Mouse (Mus musculus): ENCODE data around the gene Mpo.

The Mpo gene

DNA sequence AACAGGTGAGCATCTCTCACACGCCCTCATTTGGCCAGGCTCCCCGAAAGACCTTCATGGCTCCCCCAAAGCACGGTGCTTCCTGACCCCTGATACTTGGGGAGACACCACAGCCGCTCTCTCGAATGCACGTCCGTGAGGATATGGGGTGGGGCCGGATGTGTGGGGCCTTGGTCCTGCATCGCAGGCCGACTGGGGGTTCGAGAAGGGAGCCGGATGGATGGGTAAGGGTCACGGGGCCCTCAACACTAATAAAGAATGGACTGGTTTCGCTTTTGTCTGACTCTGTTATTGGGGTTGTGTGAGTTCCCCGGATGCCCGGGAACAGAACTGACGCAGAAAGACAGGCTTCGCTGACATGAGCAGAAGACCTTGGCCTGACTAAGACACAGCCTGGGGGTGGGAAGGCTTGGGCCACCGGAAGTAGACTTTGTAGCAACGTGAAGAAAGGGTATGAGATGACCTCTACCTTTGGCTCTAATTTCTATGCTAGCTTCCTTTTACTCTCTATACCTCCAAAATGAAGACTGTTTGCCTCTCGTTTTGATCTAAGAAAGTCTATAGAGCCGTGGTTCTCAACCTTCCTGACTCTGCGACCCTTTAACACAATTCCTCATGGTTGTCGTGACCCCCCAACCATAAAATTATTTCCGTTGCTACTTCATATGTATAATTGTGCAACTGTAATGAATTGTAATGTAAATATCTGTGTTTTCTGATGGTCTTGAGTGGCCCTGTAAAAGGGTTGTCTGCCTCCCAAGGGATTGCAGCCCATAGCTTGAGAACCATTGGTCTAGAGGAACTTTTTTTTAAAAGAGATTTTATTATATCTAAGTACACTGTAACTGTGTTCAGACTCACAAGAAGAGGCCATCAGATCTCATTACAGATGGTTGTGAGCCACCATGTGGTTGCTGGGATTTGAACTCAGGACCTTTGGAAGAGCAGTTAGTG is 36.1 kb upstream of the Mpo start:
- in situ Hi-C loops (cut with MboI, MseI), result loop anchor here in 1 of 2 experiments (10.0 kb wide), 1 partner anchor 1172 kb away; no protein-coding TSS in a partner anchor

DNA sequence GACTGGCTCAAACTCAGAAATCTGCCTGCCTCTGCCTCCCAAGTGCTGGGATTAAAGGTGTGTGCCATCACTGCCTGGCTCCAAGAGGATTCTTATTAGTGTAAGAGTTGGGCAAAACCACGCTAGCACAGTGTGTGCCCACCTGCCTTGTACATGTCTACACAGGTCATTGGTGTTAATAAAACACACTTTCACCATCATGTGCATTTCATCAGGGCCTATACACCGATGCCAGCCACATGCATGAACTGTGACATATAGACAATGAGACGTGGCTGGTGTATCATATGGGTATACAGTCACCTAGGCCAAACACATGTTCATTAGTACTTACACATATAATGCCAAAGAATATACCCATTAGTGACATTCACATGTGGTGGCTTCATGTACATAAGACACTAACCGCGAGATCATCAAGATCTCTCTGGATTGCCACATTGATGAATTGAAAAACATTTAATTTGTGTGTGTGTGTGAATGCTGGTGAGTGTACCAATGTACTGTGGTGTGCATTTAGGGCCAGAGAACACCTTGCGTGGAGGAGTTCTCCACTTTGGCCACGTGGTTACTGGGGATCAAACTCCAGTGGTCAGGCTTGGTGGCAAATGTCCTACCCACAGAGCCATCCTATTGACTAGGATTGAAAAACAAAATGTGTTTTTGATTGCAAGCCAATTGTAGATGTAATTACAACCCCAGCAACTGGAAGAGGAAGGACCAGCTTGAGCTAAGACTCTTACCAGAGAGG is 35.0 kb upstream of the Mpo start:
- in situ Hi-C loops (cut with MboI, MseI), result loop anchor here in 1 of 2 experiments (10.0 kb wide), 1 partner anchor 1174 kb away; no protein-coding TSS in a partner anchor

DNA sequence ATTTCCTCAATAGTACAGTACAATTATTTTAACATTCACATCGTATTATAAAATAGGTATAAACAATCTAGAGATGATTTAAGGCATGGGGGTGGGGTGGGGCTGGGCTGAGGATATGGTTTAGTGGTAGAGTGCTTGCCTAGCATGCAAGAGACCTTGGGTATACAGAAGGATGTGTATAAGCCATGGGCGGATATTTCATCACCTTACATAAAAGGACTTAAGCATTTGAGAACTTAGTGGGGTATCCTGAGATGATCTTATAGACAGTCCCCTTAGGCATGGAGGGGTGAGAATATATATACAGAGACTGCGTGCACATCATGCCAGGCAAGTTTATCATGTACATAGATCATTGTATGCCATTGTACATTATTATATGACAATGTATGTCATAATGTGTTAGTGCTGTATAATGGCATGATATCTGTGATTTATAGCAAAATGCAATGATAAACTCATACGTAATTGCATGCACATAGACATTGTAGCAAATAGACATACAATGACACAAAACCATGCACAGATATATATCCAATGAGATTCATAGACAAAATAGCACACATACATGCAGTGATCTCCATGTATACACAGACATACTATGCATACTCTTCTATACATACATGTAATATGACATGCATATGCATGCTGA is 34.3 kb upstream of the Mpo start:
- in situ Hi-C loops (cut with MboI, MseI), result loop anchor here in 1 of 2 experiments (10.0 kb wide), 1 partner anchor 1174 kb away; no protein-coding TSS in a partner anchor

DNA sequence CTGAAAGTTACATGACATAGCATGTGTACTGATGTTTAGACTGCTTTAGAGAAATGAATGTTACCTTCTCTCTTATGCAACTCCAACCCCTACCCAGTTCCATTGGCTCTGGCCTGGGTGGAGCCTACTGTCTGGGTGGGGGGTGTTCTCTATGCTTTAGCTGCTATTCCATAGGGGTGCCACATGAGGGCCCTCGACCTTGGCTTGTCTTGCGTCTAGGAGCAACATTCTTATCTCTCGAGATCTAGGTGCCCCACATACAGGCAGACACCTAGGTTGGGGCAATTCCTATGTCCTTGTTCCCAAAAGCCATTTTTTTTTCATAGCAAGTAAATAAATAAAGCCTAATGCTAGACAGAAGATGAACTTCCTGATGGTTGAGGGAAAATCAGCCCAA is 33.8 kb upstream of the Mpo start:
- in situ Hi-C loops (cut with MboI, MseI), result loop anchor here in 1 of 2 experiments (5.0 to 10.0 kb wide), 2 partner anchors 292 to 1175 kb away; no protein-coding TSS in a partner anchor

DNA sequence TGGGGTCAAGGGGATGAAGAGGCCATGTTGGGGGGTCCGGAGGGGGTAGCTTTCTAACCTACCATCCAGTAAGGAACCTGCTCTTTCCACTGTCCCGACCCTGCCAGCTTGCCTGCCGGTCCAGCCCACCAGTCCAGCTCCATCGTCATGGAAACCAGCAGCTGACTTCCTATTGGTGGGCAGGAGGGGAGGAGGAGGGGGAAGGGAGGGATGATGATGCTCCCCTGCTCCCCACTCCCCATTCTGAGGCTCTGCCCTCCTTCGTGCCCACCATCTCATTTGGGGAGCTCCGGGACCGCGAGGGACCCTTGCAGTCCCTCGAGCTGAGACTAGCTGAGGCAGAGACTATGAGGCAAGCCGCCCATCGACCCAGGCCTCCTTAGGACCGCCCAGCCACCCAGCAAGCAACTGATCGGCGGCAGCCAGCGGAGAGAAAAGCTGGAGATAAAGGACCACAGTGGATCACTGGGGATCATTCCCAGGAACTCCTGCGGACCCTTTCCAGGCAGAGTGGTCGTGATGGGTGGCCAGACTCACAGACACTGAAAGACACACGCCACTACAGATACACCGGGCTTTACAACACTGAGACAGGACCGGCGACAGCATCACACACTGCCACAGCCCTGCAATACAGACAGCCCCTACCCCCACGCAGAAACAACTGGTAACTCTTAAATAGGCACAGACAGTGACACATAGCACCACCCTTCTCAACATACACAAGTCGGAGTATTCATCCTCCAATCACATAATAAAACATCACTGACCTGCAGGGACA is 32.9 kb upstream of the Mpo start, which contains the start of gene Tspoap1:
Tspoap1 (plus strand) TSS at position 241 of the 781 bp plus-strand sequence.
- in situ Hi-C loops (cut with MboI, MseI), result loop anchor here in 1 of 2 experiments (5.0 kb wide), 1 partner anchor 293 kb away; no protein-coding TSS in a partner anchor

DNA sequence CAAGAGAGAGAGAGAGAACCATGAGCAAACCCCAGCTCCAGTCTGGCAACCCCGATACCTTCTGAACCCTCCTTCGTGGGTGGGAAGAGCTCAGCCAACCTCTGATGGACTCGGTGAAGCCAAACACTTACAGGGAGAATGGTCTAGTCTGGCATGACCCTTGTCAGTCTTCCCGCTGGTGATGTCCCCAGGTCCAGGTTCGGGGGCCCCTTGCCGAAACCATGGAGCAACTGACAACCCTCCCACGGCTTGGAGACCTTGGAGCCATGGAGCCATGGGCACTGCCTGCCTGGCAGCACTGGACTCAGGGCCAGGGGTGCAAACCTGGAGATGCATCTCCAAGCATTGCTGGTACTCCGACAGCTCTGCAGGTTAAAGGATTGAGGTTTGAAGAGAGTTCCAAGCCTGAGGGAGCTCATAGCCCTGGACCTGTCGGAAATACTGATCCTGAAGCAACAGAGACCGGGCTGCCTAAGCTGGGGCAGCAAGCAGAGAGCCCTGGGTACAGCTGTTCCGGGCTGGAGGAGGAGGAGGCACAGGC is 32.1 kb upstream of the Mpo start:
- in situ Hi-C loops (cut with MboI, MseI), result loop anchor here in 1 of 2 experiments (5.0 kb wide), 1 partner anchor 294 kb away; no protein-coding TSS in a partner anchor

DNA sequence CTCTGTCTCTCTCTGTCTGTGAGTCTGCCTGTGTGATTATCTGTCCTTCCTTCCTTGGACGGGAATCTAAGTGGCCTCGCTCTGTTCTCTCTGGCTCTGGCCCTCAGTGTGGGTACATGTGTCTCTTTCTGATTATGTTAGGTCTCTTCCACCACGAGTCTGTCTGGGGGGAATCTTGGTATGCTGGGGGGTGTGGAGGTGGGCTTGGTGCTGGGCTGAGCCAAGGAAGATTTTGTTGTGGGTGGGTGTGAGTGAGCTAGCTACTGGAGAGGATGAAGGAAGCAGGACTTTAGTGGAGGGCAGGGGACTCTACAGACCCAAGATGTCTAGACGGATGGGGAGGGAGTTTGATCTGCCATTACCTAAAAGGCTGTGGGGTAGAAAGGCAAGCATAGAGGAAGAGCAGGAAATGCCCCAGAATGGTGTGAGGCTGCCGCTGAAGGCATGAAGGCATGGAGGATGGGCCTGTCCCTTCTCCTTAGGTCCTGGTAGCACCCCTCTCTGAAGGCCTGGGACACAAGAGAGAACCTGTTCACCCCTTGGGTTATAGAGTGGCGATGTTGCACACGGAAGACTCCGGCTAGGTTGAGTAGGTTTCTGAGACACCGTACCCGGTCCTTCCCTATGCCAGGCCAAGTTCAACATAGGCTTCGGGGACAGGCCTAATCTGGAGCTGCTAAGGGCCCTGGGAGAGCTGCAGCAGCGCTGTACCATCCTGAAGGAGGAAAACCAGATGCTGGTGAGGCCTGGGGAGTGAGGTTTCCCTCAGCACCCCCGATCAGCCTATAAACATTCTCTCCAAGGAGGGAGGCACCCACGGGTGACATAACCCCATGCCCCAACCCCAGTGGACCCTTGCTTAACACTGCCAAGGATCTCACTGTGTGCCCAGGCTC is 31.3 kb upstream of the Mpo start:
- in situ Hi-C loops (cut with MboI, MseI), result loop anchor here in 1 of 2 experiments (5.0 kb wide), 1 partner anchor 295 kb away; no protein-coding TSS in a partner anchor

DNA sequence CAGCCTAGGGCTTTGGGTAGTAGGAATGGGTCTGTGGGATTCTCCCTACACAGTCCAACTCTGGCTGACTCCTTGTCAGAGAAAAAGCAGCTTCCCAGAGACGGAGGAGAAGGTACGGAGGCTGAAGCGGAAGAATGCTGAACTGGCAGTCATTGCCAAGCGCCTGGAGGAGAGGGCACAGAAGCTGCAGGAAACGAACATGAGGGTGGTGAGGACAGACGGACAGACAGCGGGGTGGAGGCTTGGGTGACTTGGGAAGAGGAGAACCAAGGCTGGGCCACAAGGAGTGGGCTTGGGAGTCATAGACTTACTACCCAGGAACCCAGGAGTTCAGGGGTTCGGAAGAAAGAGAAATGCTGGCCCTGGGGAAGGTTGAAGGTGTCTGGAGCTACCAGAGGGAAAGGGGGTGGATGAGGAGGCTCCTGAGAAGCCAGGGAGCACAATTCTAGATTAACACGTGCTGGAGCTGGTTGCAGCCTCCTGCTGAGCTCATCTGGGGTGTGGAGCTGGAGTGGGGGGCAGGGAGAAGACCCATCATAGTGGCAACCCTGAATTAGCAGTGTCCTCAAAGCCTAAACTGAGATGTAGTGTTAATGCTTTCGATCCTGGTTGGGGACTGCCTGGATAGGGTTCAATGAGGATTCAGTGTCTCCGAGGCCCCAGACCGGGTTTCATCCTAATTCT is 30.5 kb upstream of the Mpo start:
- in situ Hi-C loops (cut with MboI, MseI), result loop anchor here in 1 of 2 experiments (5.0 kb wide), 1 partner anchor 296 kb away; no protein-coding TSS in a partner anchor

DNA sequence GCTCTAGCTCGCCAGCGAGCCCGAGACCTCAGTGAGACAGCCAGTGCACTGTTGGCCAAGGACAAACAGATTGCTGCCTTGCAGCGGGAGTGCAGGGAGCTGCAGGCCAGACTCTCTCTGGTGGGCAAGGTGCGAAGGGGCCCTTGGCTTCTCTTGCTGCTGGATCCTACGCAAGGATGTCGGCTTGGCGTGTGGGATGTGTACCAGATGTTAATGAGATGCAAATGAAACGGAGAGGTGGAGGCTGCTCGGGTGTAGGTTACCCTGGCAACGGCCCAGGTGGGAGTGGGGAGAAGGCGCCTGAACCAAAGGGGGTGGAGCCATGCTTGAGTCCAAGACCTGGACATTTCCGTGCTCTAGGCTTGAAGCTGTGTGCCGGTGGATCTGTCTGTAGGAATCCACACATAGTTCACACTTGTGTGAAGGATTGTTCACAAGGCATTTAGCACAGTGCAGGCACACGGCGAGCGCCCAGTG is 29.8 kb upstream of the Mpo start:
- in situ Hi-C loops (cut with MboI, MseI), result loop anchor here in 1 of 2 experiments (5.0 kb wide), 1 partner anchor 296 kb away; no protein-coding TSS in a partner anchor

DNA sequence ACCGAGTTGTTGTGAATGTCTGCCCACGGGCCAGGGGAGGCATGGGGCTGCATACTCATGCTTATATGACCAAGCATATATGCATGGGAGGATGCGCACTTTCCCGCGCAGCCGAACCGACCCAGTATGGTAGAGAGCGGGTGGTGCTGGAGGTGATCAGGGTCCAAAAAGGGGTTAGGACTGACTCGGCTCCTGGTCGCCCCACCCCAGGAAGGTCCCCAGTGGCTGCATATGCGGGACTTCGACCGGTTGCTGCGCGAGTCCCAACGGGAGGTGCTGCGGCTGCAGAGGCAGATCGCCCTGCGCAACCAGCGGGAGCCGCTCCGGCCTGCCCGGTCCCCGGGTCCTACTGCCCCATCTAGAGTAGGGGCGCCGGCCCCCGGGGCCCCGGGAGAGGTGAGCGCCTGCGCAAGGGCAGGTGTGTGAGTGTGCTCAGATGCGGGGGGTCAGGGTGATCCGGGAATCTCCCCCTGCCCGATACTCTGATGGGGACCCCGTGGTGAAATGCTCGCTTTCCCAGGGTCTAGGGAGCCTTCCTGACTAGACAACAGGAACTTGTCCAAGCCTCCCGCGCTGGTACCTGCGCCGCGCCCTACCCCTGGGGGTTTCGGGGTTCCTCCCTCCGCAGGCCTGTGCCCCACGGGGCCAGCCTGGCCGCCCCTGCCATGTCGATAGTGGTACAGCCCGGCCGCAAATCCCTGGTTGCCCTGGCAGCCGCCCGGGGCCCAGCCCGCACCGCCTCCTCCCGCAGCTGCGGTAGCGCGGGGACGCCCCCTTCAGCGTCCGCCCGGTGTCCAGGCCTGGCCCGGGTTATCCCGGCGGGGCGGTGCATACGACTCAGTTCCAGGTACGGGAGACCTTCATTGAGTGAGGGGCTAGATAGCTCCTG is 29.1 kb upstream of the Mpo start:
- in situ Hi-C loops (cut with MboI, MseI), result loop anchor here in 1 of 2 experiments (5.0 kb wide), 1 partner anchor 297 kb away; no protein-coding TSS in a partner anchor

DNA sequence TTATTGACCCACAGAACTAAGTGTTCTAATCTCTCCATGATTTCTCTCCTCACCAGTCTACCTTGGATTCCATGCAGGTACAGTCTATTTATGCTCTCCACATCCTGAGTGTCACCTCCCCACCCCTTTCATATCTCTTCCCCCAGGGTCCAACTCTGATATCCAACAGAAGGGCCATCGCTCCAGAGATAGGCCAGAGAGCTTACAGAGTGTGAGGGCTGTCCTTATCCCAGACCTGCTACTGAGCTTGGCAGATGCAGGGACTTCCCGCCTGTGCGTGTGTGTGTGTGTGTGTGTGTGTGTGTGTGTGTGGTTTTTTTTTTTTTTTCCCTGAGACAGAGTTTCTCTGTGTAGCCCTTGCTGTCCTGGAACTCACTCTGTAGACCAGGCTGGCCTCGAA is 24.6 kb upstream of the Mpo start:
- in situ Hi-C loops (cut with MboI, MseI), result loop anchor here (5.0 kb wide), 2 partner anchors 41 to 106 kb away; partner anchors contain the start of gene Rnf43 (in 1 of the 2)

DNA sequence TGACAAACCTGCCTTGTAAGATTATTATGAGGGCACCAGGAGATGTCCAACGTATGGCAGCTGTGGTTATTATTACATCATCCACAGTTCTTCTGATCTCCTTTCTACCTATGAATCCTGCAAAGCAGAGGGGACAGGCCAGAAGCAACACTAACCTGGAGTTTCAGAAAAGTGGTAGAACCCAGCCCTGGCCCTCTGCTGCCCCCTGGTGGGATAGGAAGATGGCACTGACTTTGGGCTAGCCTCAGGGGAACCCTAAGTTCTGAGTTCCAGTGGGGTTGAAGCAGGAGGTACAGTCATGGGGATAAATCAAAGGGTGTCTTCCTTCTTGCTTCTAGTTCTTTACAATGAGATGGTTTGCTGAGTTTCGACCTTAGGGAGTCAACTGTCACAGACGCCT is 22.4 kb upstream of the Mpo start:
- in situ Hi-C loops (cut with MboI, MseI), result loop anchor here in 1 of 2 experiments (5.0 kb wide), 2 partner anchors 109 to 169 kb away; partner anchors contain the start of gene Rnf43

DNA sequence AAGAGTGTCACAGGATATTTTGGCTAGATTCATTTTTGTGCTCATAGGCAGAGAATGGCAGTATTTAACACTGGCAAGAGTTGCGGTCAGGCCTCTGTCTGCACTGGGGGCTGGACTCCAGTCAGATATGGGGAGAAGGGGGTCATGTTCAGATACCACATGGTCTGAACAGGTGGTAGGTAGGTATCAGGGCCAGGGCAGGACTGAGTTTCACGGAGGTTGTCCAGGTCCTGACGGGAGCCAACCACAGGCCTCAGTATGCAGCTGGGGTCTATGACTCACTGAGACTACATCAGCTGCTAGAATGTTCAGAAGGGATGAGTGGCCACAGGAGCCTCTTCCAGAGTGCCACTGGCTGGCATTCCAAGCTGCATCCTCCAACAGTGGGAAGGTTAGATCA is 21.0 kb upstream of the Mpo start:
- in situ Hi-C loops (cut with MboI, MseI), result loop anchor here in 1 of 2 experiments (5.0 kb wide), 2 partner anchors 110 to 170 kb away; partner anchors contain the start of gene Rnf43

DNA sequence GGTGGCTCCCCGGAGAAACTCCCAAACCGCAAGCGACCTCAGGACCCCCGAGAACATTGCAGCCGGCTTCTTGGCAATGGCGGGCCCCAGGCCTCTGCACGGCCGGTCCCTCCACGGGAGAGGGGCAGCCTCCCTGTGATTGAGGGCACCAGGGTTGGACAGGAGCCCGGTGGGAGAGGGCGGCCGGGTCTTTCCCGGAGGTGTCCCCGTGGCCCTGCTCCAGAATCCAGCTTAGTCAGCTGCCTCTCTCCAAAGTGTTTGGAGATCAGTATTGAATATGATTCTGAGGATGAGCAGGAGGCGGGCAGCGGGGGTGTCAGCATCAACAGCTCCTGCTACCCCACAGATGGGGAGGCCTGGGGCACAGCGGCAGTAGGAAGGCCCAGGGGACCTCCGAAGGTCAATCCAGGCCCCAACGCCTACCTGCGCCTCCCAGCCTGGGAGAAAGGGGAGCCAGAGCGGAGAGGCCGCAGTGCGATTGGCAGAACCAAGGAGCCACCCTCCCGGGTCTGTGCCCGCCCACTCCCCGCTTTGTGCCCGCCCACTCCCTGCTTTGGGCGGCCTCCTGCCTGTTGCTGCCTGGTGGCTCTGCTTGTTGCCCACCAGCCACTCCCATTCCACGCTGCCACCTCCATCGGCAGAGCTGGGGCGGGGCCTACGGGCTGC is 15.1 kb upstream of the Mpo start:
- in situ Hi-C loops (cut with MboI, MseI), result no loop called here

DNA sequence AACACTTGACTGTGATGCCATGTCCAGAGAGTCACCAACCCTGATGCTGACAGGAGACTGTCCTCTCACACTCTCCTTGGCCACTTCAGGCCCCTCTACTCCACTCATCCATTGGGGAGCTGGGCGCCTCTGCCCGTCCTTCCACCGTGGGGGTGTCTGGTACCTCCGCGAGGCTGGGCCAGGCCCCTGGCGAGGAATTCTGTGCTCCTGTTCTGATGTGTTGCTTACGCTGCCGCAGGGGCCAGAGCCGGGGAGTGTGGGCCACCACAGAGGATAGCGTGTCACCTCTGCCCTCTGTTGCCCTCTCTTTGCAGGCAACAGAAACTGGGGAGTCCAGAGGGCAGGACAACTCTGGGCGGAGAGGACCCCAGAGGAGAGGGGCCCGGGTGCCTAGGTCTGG is 14.5 kb upstream of the Mpo start:
- in situ Hi-C loops (cut with MboI, MseI), result no loop called here

DNA sequence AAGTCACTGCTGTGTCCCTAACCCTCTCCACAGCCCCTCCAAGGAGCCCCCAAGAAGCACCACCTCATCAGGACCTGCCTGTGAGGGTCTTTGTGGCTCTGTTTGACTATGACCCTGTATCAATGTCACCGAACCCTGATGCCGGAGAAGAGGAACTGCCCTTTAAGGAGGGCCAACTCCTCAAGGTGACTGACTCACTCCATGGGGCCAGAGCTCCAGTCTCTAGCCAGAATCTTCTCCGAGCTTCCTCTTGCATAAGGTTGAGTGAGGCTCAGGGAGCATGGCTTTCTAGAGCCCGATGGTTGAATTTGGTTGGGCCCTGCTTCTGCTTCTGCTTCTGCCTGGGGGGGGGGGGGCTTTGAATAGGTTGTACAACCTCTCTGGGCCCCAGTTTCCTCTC is 14.0 kb upstream of the Mpo start:
- in situ Hi-C loops (cut with MboI, MseI), result no loop called here
